Mouse (Mus musculus) right cerebral cortex, postnatal 36 days (tissue): Measurements from ENCODE around the gene Lrrc38.
A peak's percentile ranks its signal among the peaks of the same experiment; 100 is the strongest.
"Not testable (repeated sequence)": the region's sequence is repeated elsewhere in the genome, so short reads cannot be mapped to it uniquely, and the experiment has no call there.

Experiments used
- DNase-seq, 2 experiments: peaks; one replicate each; pipeline ENCODE4 v3.0.0; 2022; ENCODE audit warnings: low spot score in 2 of 2, mixed read lengths in 1 of 2

Gene Lrrc38

GRCm38 (mm10) chr4:143349484-143349906, at the start of gene Lrrc38:
Gene Lrrc38, plus strand, starts transcription at chr4:143349757.
- DNase-seq = no peak

GRCm38 (mm10) chr4:143300113-143300688, 49.4 kb upstream of the Lrrc38 start:
- DNase-seq = no peak

DNA sequence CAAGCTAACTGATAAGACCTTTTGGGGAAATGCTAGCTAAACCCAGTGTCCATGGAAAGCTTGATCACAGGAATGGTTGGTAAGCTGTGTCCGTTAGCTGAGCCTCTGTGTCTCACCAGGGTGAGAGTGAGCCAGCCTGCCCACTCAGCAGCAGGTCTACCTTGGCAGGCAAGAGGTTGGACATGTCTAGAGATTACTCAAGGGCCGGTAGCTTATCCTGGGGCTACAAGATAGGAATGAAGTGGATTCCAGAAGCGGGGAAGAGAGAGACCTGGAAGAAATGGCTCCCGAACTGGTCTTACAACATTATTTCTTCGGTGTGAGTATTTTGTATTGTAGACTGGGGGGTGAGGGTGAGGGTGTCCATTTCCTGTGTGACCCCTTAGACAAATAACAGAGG, 48.5 kb upstream of the Lrrc38 start:
- DNase-seq = no peak

GRCm38 (mm10) chr4:143301875-143302274, 47.7 kb upstream of the Lrrc38 start:
- DNase-seq = no peak

DNA sequence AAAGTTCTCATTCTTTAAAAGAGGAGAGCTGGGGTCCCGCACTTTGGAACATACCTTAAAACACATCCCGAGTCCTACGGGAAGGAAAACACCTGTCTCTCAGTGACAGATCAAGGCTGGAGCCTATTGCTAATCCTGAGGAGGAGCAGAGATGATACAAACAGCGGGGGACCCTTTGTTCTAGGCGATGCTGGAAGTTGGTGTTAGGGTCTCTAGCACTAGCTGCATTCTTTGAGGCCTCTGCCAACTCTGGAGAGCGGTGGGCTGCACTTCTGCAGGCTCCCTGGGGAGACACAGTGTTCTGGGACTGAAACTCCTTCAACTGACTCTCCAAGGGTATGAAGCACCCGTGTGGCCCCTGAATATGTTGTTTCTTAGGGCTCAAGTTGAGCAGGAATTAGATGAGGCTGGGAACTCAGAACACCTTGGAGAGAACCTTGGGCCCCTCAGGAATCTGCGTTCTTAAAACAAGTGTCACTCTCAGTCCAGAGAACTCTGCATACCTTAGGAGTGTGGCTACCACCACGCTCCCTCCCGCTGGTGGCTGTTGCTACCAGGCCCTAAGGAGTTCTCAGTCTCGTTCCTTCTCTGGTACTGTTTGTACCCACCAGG, 47.2 kb upstream of the Lrrc38 start:
- DNase-seq = no peak

GRCm38 (mm10) chr4:143305031-143305430, 44.5 kb upstream of the Lrrc38 start:
- no peak for DNase-seq

DNA sequence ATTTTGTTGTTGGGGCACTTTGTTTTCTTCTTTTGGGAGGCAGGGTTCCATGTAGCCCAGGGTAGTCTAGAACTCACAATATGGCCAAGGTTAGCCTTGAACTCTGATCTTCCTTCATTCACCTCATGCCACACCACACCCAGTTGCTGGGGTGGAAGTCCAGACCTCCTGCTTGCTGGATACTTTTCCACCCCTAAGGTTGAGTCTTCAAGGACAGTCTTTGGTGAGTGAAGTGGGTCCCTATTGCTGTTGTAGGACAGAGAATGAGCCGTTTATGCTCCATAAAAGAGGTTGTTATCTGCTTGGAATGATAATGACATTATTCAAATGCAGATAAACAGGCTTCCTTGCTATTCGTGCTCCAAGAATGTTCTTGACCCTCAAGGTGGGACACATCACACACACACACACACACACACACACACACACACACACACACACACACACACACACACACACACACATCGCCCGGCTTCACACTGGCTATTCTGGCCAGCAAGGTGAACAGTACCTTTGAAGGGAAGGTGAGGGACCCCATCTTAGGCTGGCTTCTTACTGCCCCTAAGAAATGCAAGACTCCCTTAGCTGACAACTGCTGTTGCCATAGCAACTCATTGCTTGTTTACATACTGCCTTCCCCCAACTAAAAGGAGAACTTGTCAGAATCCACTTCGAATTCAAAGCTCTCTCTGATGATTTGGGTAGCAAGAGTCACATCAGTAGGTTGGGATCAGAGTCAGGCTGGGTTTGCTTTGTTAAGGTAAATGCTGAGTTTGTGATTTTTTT, 43.4 kb upstream of the Lrrc38 start:
- no peak for DNase-seq

GRCm38 (mm10) chr4:143311341-143311740, 38.2 kb upstream of the Lrrc38 start:
- DNase-seq = no peak

- DNase-seq = no peak
These were observed 36.3 kb upstream of the Lrrc38 start for GRCm38 (mm10) chr4:143313299-143313698.

DNA sequence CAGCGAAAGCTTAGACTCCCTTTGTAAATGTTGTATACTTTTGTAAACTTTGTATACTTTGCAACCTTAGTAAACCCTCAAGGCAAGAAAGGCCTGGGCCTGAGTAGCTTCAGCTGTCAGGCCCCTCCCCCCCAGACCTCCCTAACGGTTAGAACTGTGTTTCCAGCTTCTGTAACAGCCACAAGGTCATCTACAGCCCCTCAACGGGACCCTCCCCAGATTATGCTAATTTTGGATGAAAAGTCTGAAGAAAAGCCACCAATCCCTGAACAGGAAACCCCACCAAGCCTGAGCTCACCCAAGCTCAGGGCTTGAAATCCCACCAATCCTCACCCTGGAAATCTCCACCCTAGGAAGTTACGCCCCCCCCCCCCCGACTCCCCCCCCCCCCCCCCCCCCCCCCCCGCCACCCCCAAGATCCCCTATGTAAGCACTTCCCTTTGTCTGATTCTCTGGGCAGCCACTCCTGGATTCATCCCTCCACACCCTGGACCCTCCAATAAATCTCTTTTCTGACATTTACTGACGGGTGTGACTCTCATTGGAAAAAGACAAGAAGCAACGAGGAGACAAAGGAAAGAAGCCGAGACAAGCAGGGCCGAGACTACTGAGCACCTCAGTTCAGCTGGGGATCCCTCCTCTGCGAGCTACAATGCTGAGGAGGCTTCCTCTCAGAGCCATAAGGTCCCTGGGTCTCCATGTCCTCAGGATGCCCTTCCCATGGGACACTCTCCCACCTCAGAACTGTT, 25.2 kb upstream of the Lrrc38 start:
- no peak for DNase-seq

DNA sequence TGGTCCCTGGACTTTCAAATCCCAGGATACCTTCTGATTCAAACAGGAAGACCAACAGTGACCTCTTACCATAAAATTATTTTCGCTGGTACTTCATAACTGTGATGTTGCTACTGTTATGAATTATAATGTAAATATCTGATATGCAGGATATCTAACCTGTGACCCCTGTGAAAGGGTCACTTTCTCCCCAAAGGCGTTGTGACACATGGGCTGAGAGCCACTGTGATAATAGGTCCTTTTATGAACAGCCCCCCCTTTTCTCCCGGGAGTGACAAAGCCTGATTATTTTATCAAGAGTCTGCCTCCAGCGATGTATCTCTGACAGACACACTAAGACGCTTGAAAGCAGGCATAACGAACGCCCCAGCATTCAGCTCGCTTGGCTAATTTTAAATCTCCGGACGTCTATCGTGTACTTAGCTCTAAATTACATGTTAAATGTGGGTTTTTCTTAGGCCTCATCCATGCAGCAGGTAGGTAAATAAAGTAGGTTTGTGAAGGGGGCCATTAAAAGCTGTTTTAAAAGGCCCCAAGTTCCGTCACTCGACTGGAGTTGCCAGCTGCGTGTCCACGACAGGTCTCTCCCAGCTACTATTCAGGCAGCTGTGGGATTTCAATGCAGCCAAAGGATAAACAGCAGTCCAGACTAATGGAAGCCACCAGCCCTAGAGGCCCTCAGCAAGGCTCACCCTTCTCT, 24.5 kb upstream of the Lrrc38 start:
- no peak for DNase-seq

DNA sequence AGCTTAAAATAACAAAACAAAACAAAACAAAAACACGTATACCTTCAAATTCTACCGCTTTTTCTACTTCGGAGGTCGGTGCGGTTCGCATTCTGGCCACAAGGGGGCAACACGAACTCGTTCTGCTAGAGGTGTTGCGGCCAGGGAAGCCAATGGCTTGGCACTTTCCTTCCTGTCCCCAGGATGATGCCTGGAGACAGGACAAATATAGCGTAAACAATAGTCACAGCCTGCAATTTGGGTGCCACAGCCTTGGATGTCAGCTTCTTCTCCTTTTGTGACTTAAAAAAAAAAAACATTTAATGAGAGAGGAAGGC, 24.0 kb upstream of the Lrrc38 start:
- DNase-seq = peak; percentile 62 to 73

GRCm38 (mm10) chr4:143330566-143330965, 19.0 kb upstream of the Lrrc38 start:
- DNase-seq = no peak

DNA sequence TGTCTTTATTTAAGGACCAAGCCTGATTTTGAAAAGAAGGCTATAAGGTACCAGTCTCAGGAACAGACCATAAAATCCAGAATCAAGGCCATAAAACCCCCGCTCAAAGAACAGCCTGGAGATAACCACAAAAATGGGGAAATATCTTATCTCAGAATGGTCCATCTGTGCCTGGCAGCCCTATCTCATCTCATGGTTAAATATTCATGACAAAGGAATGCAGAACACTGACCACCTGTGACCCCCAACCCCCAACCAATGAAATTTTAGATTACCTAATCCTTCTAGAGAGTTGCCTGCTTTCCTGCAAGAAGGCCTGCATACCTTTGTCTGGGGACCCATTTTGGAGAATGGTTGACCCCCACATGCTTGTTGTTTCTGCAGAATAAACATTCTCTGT, 17.8 kb upstream of the Lrrc38 start:
- no peak for DNase-seq

- no peak for DNase-seq
These were observed 15.4 kb upstream of the Lrrc38 start for GRCm38 (mm10) chr4:143334145-143334544.

DNA sequence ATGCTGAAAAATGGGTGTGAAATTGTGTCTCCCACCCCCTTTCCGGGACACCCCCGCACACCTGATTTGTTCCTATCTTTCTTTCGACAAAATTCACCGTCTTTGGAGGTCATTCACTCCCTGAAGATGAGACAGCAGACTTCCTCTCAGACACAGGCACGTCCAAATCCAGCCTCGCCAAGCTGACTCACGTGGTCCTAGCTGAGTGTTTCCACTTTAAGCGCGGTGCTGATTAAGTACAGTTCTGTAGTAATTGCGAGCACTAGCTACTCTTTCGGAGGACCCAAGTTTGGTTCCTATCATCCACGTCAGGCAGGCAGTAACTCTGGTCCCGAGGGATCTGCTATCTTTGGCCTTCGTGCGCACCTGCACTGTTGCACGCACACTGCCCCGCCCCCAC, 14.6 kb upstream of the Lrrc38 start:
- DNase-seq = no peak

DNA sequence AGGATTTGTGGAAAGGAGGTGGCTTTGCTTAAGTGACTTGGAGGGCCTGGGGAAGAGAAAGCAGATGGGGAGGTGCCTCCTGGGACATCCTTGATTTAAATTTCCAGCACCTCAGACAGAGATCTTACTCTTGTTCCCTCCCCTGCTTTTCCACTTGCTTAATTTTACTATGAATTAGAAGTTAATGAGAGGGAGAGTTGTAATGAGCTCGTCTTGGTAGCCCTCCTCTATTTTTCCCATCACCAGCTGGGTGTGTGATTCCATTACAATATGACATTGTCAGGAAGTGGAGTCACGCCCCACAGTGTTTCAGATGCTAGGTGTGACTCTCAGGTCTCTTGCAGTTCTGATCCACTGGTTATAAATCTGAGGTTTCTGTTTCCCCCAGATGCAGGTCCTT, 13.5 kb upstream of the Lrrc38 start:
- DNase-seq = no peak

DNA sequence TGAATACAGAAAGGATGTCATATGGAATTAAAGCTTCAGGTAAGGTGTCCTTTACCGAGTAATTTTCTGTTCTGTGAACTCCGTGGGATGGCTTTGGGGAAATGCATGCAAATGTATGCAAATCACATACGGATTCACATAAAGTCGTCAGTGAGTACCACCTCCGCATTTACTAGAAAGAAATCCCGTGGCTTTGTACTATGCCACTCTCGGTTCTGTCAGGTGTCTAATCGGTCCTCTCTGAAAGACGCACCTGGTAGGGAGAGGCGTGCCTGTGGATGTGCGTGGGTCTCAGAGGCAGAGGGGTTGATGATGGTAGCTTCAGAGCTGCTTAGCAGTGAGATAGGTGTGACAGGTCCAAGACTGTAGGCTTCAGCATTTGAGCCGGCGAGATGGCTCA, 9.7 kb upstream of the Lrrc38 start:
- DNase-seq = peak in 1 of 2 experiments; percentile 63

GRCm38 (mm10) chr4:143341470-143341869, 8.1 kb upstream of the Lrrc38 start:
- DNase-seq = no peak

DNA sequence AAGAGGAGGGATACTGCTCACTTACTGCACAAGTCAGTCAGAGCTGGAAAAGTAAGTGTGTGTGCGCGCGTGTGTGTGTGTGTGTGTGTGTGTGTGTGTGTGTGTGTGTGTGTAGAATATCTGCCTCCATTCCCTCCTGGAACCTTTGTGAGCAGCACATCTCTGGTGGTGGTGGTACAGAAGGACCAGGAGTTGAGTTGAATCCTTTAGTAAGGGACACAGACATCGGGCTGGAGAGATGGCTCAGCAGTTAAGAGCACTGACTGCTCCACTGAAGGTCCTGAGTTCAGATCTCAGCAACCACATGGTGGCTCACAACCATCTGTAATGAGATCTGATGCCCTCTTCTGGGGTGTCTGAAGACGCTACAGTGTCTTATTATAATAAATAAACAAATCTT, 4.1 kb upstream of the Lrrc38 start:
- DNase-seq = not testable (repeated sequence)

GRCm38 (mm10) chr4:143348678-143349077, 879 bp upstream of the Lrrc38 start:
- DNase-seq = no peak
